Comparison of ENCODE assay signal across 8 mouse cellular contexts in the genomic region with DNA sequence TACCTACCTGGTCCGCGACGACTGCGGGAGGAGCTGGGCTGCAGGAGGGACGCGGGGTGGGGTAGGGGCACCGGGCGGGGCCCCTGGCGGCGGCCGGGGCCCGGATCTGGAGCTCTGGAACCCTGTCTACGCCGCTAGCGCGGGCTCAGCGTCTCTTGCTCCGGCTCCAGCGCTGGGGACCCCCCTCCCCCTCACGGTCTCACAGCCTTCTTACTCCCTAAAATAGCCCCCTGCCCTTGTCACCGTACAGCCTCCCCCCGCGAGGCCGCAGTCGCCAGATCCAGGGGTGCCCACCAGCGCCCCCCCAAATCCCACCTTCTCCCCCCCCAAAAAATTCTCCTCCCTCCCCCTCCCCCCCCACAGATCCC. TPM values are rescaled to one million over a fixed set of nuclear protein-coding genes. Genes with fewer than 3 reads are reported as not detected.
DNase-seq lines count a peak whose midpoint lies in the region; ATAC-seq lines count a peak whose summit lies in the region.
"Had no signal": no experiment of that assay in that cellular context is flagged by ENCODE, and none has a peak within 500 bp of the region (broad histone marks: within the 10 kb centered on the region; RNA-seq: fewer than 3 reads in every experiment).

A gene (minus strand): TSS at position 368 of the 368 bp plus-strand sequence.

- H3K9me3 ChIP-seq in lung, embryonic 15.5 days = no peaks in the 10 kb centered on the region
- H3K9me3 ChIP-seq in forebrain, embryonic 10.5 days = no peaks in the 10 kb centered on the region
- no peaks in the 10 kb centered on the region for H3K9me3 ChIP-seq in midbrain, embryonic 16.5 days (replicated peaks; ENCODE audit: control insufficient read depth, low read length, poor library complexity, severe bottlenecking)

- H3K9ac ChIP-seq in lung, embryonic 15.5 days = peak within 1 kb of the TSS; percentile 58
- H3K9ac ChIP-seq in midbrain, embryonic 16.5 days (ENCODE audit: low read depth, low read length) = peak within 1 kb of the TSS; percentile 94

- WGBS in lung, embryonic 15.5 days = 0% methylated on average over 16 of the region's 26 CpGs
- 0% methylated on average over 25 of the region's 26 CpGs for WGBS in forebrain, embryonic 10.5 days
- under 1% methylated on average over 18 of the region's 26 CpGs for WGBS in midbrain, embryonic 16.5 days

- H3K36me3 ChIP-seq in lung, embryonic 15.5 days = no peaks in the 10 kb centered on the region
- peaks cover 4% of the 10 kb centered on the region for H3K36me3 ChIP-seq in forebrain, embryonic 10.5 days (replicated peaks)
- no peaks in the 10 kb centered on the region for H3K36me3 ChIP-seq in midbrain, embryonic 16.5 days (ENCODE audit: control insufficient read depth, insufficient read depth, low read length)

- peaks cover 72% of the 10 kb centered on the region for H3K27me3 ChIP-seq in lung, embryonic 15.5 days
- peaks cover 80% of the 10 kb centered on the region for H3K27me3 ChIP-seq in forebrain, embryonic 10.5 days (ENCODE audit: poor library complexity, severe bottlenecking)
- H3K27me3 ChIP-seq in midbrain, embryonic 16.5 days (ENCODE audit: control insufficient read depth, insufficient read depth, low read depth, low read length) = peaks cover 3% of the 10 kb centered on the region; the same call in 1 of the 2 replicates

- DNase-seq in lung, postnatal 14 days = no peak
- DNase-seq in forebrain, embryonic 10.5 days (ENCODE audit: extremely low spot score, low spot score) = no peak
- no peak for DNase-seq in layer of hippocampus, postnatal 14 days (ENCODE audit: low spot score in 2 of 2)
- DNase-seq in right cerebral cortex, adult 2 months (ENCODE audit: low spot score in 2 of 2) = no peak
- DNase-seq in kidney, postnatal 36 days = no peak

- peak; percentile 10; the same call in 1 of the 2 replicates for ATAC-seq in lung, embryonic 15.5 days (ENCODE audit: borderline replicate concordance, extremely low read depth, low FRiP score, low TSS enrichment)
- peak; percentile 40 for ATAC-seq in midbrain, embryonic 16.5 days

- H3K4me2 ChIP-seq in lung, embryonic 15.5 days = peak within 1 kb of the TSS; percentile 100
- H3K4me2 ChIP-seq in midbrain, embryonic 16.5 days (ENCODE audit: low read length) = peak within 1 kb of the TSS; percentile 80

- peaks cover 43% of the 10 kb centered on the region for H3K4me1 ChIP-seq in lung, embryonic 15.5 days
- H3K4me1 ChIP-seq in forebrain, embryonic 10.5 days = peaks cover 67% of the 10 kb centered on the region
- peaks cover 40% of the 10 kb centered on the region for H3K4me1 ChIP-seq in midbrain, embryonic 16.5 days (ENCODE audit: control insufficient read depth, insufficient read depth, low read length)

- 0 out of 2 replicates have a peak within 1 kb of the TSS, but pooled peaks have one; percentile 38 for H3K27ac ChIP-seq in lung, embryonic 15.5 days
- H3K27ac ChIP-seq in forebrain, embryonic 10.5 days = peak within 1 kb of the TSS; percentile 89
- peak within 1 kb of the TSS; percentile 87 for H3K27ac ChIP-seq in midbrain, embryonic 16.5 days (ENCODE audit: low read length)

- H3K4me3 ChIP-seq in lung, embryonic 15.5 days = peak within 1 kb of the TSS; percentile 62
- peak within 1 kb of the TSS; percentile 80 for H3K4me3 ChIP-seq in forebrain, embryonic 10.5 days
- peak within 1 kb of the TSS; percentile 79 for H3K4me3 ChIP-seq in midbrain, embryonic 16.5 days (ENCODE audit: low read depth, low read length)

RNA-seq across cellular contexts. Expression of the gene that starts here (rescaled TPM):
- 3.1 TPM in 2 replicates for polyA plus RNA-seq in lung, embryonic 15.5 days (2015; fragmentation: Nextera tagmentation; extraction: Ambion mirVana)
- polyA plus RNA-seq in forebrain, embryonic 10.5 days (2016; fragmentation: Nextera tagmentation; extraction: Ambion mirVana) = 6.0 and 8.9 TPM in 2 replicates
- total RNA-seq in layer of hippocampus, postnatal 14 days (2021) = 100 to 1,000 TPM; 133 TPM
- 28.5 and 29.2 TPM in 2 replicates for polyA plus RNA-seq in midbrain, embryonic 16.5 days (2015; fragmentation: Nextera tagmentation; extraction: Ambion mirVana)
- total RNA-seq: common myeloid progenitor, adult 5-6 weeks had no signal

Comparison
In these comparisons a context has a peak if more than half of its experiments do, and no peak if none do; other contexts are left out.
1. H3K27ac ChIP-seq: peak in every context shown above with its lines; median percentile 89 in forebrain, embryonic 10.5 days; 87 in midbrain, embryonic 16.5 days; 38 in lung, embryonic 15.5 days.